Mouse (Mus musculus) neural tube, embryonic 10.5 days (tissue): ENCODE measurements around the gene Trpm2.
A peak's percentile ranks its signal among the peaks of the same experiment; 100 is the strongest.

ENCODE experiments used
- DNase-seq: peaks from one replicate; pipeline ENCODE4 v3.0.0-alpha.2; 2017; ENCODE audit warnings: low spot score; ENCODE audit errors: extremely low spot score

Trpm2 gene

GRCm38 (mm10) chr10:77902894-77903715 lies 67.3 kb downstream of the Trpm2 start:
- DNase-seq: peak; percentile 72

- peak; percentile 82 for DNase-seq
Measured at GRCm38 (mm10) chr10:77902211-77902893, 68.0 kb downstream of the Trpm2 start, which contains the start of gene Lrrc3. Lrrc3 (minus strand) TSS chr10:77902536.

- no peak for DNase-seq
Measured at GRCm38 (mm10) chr10:77901871-77902210, 68.5 kb downstream of the Trpm2 start.

GRCm38 (mm10) chr10:77900903-77901818 lies 69.2 kb downstream of the Trpm2 start:
- DNase-seq: no peak

- DNase-seq: no peak
Measured at GRCm38 (mm10) chr10:77900126-77900525, 70.2 kb downstream of the Trpm2 start.

- no peak for DNase-seq
Measured at GRCm38 (mm10) chr10:77895562-77895961, 74.8 kb downstream of the Trpm2 start.

GRCm38 (mm10) chr10:77890987-77891565 lies 79.3 kb downstream of the Trpm2 start:
- DNase-seq: no peak

GRCm38 (mm10) chr10:77886007-77886747 lies 84.2 kb downstream of the Trpm2 start:
- DNase-seq: no peak

- DNase-seq: no peak
Measured at GRCm38 (mm10) chr10:77882553-77882952, 87.8 kb downstream of the Trpm2 start.

- DNase-seq: no peak
Measured at GRCm38 (mm10) chr10:77880305-77880704, 90.1 kb downstream of the Trpm2 start.

GRCm38 (mm10) chr10:77878985-77879384 lies 91.4 kb downstream of the Trpm2 start:
- no peak for DNase-seq

- no peak for DNase-seq
Measured at GRCm38 (mm10) chr10:77869651-77870050, 100.7 kb downstream of the Trpm2 start.

- DNase-seq: no peak
Measured at GRCm38 (mm10) chr10:77867546-77867945, 102.8 kb downstream of the Trpm2 start.

- DNase-seq: no peak
Measured at GRCm38 (mm10) chr10:77864762-77865143, 105.6 kb downstream of the Trpm2 start.

GRCm38 (mm10) chr10:77864067-77864761 lies 106.1 kb downstream of the Trpm2 start:
- peak; percentile 35 for DNase-seq

GRCm38 (mm10) chr10:77861675-77862074 lies 108.7 kb downstream of the Trpm2 start, which contains the start of gene Gm3285:
Gm3285 (plus strand) TSS chr10:77861975.
- no peak for DNase-seq
